Mouse (Mus musculus) kidney, embryonic 15.5 days (tissue): ENCODE results near the gene Tll1. TPM values are rescaled to one million over a fixed set of nuclear protein-coding genes. Genes with fewer than 3 reads are reported as not detected.
"Not testable (repeated sequence)": the region's sequence is repeated elsewhere in the genome, so short reads cannot be mapped to it uniquely, and the experiment has no call there.

Experiments used
- ATAC-seq: fragments of 200-750 bp; cut with Nextera tagmentation; replicated peaks from 2 replicates; pipeline ENCODE4 v1.8.0; 2017; ENCODE audit warnings: moderate TSS enrichment; ENCODE audit not compliant: low FRiP score
- H3K27ac ChIP-seq: fragments of 300-500 bp; sonication (generic); 2 replicates; pipeline ENCODE4 v1.5.1; 2015; ENCODE audit warnings: mild to moderate bottlenecking, inconsistent platforms
- H3K27me3 ChIP-seq: fragments of 300-500 bp; sonication (generic); 2 replicates; pipeline ENCODE4 v1.6.1; 2015; ENCODE audit warnings: inconsistent platforms
- H3K36me3 ChIP-seq: fragments of 300-500 bp; sonication (generic); 2 replicates; pipeline ENCODE4 v1.6.1; 2015; ENCODE audit warnings: inconsistent platforms
- H3K4me1 ChIP-seq: fragments of 300-500 bp; sonication (generic); 2 replicates; pipeline ENCODE4 v1.6.1; 2015; ENCODE audit warnings: inconsistent platforms
- H3K4me2 ChIP-seq: fragments of 300-500 bp; sonication (generic); 2 replicates; pipeline ENCODE4 v1.6.1; 2015; ENCODE audit warnings: moderate library complexity, mild to moderate bottlenecking, inconsistent platforms
- H3K4me3 ChIP-seq: fragments of 300-500 bp; sonication (generic); replicated peaks from 2 replicates; pipeline ENCODE4 v1.5.1; 2015; ENCODE audit warnings: mild to moderate bottlenecking, inconsistent platforms
- H3K9ac ChIP-seq: fragments of 300-500 bp; sonication (generic); 2 replicates; pipeline ENCODE4 v1.6.1; 2015; ENCODE audit warnings: mild to moderate bottlenecking, inconsistent platforms
- H3K9me3 ChIP-seq: fragments of 300-500 bp; sonication (generic); replicated peaks from 2 replicates; pipeline ENCODE4 v1.6.1; 2016; ENCODE audit warnings: inconsistent platforms
- WGBS: fragments of 180-500 bp; shearing (Covaris S2); methylation state at CpG from one replicate; pipeline ENCODE4 v1.1.7; 2015; ENCODE audit warnings: mixed read lengths; 5-methylcytosine and 5-hydroxymethylcytosine counted together
- polyA plus RNA-seq: library from polyadenylated mRNA; unstranded; fragments of >200 nt; fragmentation: Nextera tagmentation; extraction: Ambion mirVana; gene quantifications from 2 replicates; pipeline ENCODE4 v1.2.1, GENCODE M21; 2015

Gene Tll1
- polyA plus RNA-seq, 1 experiment from 2014 or later = 0.60 TPM

DNA sequence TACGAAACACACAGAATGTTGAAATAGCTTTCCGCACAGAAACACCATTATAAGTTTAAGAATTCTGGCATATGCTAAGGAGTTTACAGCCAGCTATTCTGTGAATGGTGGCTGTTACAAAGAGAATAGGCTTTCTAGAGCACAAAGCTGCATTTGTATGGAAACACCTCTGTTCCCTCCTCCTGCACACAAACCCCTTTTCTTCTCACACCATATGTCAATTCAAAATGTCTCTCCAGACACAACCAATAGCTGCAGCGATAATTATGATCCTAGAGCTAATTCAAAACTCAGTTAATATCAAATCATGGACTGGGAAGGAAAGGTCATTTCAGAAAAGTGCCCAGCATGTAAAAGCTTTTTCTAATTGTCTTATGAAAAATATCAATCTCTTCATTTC, 157.5 kb downstream of the Tll1 start:
- Histone ChIP-seq H3K27me3 (no peaks in the 10 kb centered on the region), H3K9ac (no peak overlapping the region), H3K27ac (no peak overlapping the region), H3K4me2 (no peak overlapping the region), H3K9me3 (no peaks in the 10 kb centered on the region), H3K4me3 (no peak overlapping the region), H3K36me3 (no peaks in the 10 kb centered on the region), H3K4me1 (no peaks in the 10 kb centered on the region)
- ATAC-seq = no peak
- WGBS = 86% methylated on average over 3 of the region's 3 CpGs

DNA sequence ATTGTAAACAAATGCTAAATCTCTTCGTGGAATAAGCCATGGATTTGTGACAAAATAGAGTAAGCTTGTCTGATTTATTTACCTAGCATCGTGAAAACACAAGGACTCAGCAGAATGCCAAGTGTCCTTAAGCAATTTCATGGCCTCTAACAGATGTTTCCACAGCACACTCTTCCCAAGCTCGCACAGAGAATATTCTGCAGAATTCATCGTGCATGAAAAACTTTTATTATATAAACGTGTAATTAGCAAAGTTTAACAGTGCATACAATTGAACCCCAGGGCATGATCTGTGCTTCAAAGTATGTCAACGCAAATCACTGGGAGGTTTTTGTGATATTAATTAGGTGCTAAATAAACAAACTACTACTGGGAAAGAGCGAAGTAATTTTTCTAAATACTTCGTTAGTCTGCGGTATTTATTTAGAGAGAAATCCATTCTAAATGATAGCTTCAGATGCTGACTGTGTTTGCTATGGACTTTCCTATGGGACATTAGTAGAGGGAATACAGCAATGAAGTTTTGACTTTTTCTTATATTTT, 158.0 kb downstream of the Tll1 start:
- Histone ChIP-seq H3K9me3 (no peaks in the 10 kb centered on the region), H3K36me3 (no peaks in the 10 kb centered on the region), H3K4me1 (no peaks in the 10 kb centered on the region), H3K4me3 (no peak overlapping the region), H3K27ac (no peak overlapping the region), H3K9ac (no peak overlapping the region), H3K4me2 (no peak overlapping the region), H3K27me3 (no peaks in the 10 kb centered on the region)
- ATAC-seq = no peak
- 58% methylated on average over 9 of the region's 9 CpGs for WGBS

DNA sequence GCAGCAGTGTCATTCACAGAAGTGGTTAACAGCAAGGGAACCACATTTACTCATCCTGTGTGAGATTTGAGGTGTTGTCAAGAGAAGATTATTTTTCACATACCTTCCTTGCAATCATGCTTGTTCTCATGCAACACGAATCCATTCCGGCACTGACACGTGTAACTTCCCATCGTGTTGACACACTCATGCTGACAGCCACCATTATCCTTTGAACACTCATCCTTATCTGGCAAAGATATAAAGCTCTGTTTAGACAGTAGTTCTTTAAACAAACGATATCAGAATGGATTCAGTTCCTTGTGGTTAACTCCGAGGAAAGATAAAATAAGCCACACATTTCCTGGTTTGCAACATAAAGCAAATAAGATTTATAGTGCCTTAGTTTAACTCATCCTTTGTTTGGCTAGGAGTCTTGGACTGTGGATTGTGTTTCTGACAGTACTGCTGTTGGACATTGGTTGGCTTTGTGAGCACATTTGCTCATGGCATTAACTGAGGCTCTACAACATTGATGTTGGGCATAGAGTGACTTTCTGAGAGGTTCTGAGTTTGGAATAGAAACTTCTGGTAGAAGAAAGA, 164.7 kb downstream of the Tll1 start:
- Histone ChIP-seq H3K4me3 (no peak overlapping the region), H3K9ac (no peak overlapping the region), H3K27ac (no peak overlapping the region), H3K4me2 (no peak overlapping the region), H3K27me3 (no peaks in the 10 kb centered on the region), H3K4me1 (no peaks in the 10 kb centered on the region), H3K9me3 (no peaks in the 10 kb centered on the region), H3K36me3 (no peaks in the 10 kb centered on the region)
- ATAC-seq = no peak
- 26% methylated on average over 6 of the region's 6 CpGs for WGBS

DNA sequence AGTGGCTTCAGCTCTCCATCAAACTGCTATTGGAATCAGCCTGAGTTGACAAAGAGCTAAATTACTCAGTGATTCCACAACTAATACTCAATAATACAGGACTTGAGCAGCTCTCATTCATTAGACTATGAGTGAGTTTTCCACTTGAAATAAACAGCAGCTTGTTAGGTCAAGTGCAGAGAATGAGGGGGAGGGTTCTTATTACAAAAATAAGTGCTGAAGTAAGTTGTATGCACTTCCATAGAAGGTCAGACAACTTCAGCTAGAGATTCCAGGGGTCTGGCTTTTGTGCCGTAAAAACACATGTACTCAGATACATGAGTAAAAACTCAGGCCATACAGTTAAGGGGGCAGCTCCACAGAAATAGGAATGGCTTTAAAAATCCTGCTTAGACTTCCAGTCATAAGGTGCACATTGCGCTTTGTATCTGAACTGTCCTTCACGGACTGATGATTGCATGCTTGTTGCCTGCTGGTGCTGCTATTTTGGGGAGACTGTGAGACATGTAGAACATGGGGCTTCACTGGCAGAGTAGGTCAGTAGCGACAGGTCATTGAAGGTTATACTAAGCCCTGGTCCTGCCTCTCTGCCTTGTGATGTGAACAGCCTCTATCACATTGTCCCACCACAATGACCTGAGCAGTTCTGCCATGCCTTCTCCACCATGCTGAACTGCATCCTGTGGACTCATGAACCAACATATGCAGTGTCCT, 175.2 kb downstream of the Tll1 start:
- Histone ChIP-seq H3K27ac (no peak overlapping the region), H3K4me1 (no peaks in the 10 kb centered on the region), H3K4me3 (no peak overlapping the region), H3K4me2 (no peak overlapping the region), H3K27me3 (no peaks in the 10 kb centered on the region), H3K36me3 (no peaks in the 10 kb centered on the region), H3K9me3 (no peaks in the 10 kb centered on the region), H3K9ac (no peak overlapping the region)
- no peak for ATAC-seq
- 82% methylated on average over 4 of the region's 4 CpGs for WGBS

DNA sequence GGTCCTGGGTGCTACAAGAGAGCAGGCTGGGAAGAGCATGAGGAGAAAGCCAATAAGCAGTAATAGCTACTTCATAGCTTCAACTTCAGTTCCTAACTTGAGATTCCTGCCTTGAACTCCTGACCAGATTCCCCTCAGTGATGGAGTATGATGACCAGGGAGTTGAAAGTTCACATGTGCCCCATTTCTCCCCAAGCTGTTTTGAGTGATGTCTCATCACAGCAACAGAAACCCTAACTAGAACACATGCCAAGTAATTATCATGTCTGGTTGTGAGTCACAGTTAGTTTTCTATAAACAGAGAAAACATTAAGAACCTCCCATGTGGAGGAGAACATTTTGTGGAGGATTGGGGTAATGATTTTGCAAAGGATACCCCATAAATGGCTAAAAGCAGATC, 176.0 kb downstream of the Tll1 start:
- no peak overlapping the region for H3K4me3 ChIP-seq
- no peaks in the 10 kb centered on the region for H3K27me3 ChIP-seq
- H3K9ac ChIP-seq = no peak overlapping the region
- no peak for ATAC-seq
- no peaks in the 10 kb centered on the region for H3K36me3 ChIP-seq
- no peak overlapping the region for H3K4me2 ChIP-seq
- no peaks in the 10 kb centered on the region for H3K9me3 ChIP-seq
- no peaks in the 10 kb centered on the region for H3K4me1 ChIP-seq
- no peak overlapping the region for H3K27ac ChIP-seq

DNA sequence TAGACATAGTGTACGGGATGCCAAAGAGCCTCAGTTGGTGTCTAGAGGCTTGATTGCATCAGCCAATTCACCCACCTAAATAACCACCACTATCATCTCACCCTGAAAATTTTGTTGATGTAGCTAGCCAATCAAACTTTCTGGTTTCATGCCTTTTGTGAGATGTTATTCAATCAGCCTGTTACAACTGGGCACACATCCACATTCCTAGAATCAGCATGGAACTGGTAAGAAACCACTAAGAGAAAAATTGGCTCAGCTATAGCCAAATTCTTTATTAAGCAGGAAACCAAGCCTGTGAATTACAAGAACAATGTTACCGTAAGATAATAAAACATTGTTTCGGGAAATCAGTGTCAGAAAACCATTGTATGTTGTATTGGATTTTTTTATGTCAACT, 176.5 kb downstream of the Tll1 start:
- ATAC-seq = no peak
- 90% methylated on average over 3 of the region's 3 CpGs for WGBS
- Histone ChIP-seq H3K27ac (no peak overlapping the region), H3K36me3 (no peaks in the 10 kb centered on the region), H3K9me3 (no peaks in the 10 kb centered on the region), H3K9ac (no peak overlapping the region), H3K4me2 (no peak overlapping the region), H3K4me1 (no peaks in the 10 kb centered on the region), H3K27me3 (no peaks in the 10 kb centered on the region), H3K4me3 (no peak overlapping the region)

DNA sequence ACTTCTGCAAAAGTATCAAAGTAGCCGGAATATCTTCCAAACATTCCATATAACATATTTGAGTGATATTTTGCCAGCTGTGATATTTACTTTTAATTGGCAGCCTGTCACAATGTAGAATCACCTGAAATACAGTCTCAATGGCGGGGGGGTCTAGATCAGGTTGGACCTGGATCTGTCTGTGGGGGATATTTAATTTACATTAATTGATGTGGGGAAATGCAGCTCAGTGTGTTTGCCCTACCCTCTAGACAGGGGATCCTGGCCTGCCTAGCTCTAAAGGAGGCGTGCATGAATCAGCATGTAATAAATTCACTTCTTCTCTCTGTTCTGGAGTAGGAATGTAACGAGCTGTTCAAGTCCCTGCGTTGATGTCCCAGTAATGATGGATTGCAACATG, 181.7 kb downstream of the Tll1 start:
- Histone ChIP-seq H3K36me3 (no peaks in the 10 kb centered on the region), H3K27ac (no peak overlapping the region), H3K9ac (no peak overlapping the region), H3K4me1 (no peaks in the 10 kb centered on the region), H3K27me3 (no peaks in the 10 kb centered on the region), H3K9me3 (no peaks in the 10 kb centered on the region), H3K4me2 (no peak overlapping the region), H3K4me3 (no peak overlapping the region)
- no peak for ATAC-seq
- 61% methylated on average over 5 of the region's 5 CpGs for WGBS

DNA sequence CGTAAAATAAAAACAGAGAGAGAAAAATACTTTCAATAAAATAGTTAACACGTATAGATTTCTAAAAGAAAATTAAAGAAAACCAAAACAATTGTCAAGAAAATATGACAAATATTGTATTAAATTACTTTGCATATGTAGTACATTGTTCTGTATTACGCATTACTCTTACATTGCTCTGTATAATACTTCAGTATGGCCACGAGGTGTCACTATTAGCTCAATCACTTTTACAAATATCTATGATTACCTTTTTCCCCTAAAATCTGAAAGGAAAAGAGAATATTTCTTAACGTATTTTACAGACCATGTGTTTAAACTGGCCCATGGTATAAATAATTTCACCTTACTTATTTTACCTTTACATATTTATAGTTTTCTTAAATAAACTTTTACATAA, 182.5 kb downstream of the Tll1 start:
- H3K27me3 ChIP-seq = no peaks in the 10 kb centered on the region
- 30% methylated on average over 5 of the region's 5 CpGs for WGBS
- no peaks in the 10 kb centered on the region for H3K36me3 ChIP-seq
- H3K4me2 ChIP-seq = no peak overlapping the region
- H3K4me1 ChIP-seq = no peaks in the 10 kb centered on the region
- H3K9ac ChIP-seq = no peak overlapping the region
- H3K4me3 ChIP-seq = no peak overlapping the region
- 0 out of 2 replicates have a peak, but pooled peaks have one; percentile 56 for ATAC-seq
- H3K27ac ChIP-seq = no peak overlapping the region
- no peaks in the 10 kb centered on the region for H3K9me3 ChIP-seq

DNA sequence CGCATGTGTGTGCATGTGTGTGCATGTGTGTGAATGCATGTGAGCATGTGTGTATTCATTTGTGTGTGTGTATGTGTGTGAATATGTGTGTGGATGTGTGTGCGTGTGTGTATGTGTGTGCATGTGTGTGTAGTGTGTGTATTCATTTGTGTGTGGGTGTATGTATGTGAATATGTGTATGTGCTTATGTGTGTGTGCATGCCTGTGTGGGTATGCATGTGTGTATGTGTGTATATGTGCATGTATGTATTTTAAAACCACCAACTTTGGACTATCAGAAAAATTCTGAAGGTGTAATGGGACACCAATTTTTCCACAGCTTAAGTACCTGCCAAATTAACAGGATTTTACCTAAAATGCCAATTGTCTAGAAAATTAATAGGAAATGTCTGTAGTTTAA, 183.0 kb downstream of the Tll1 start:
- H3K9me3 ChIP-seq = no peaks in the 10 kb centered on the region
- no peaks in the 10 kb centered on the region for H3K4me1 ChIP-seq
- H3K27me3 ChIP-seq = no peaks in the 10 kb centered on the region
- H3K27ac ChIP-seq = no peak overlapping the region
- no peak overlapping the region for H3K4me3 ChIP-seq
- 91% methylated on average over 2 of the region's 2 CpGs for WGBS
- H3K4me2 ChIP-seq = no peak overlapping the region
- H3K36me3 ChIP-seq = no peaks in the 10 kb centered on the region
- H3K9ac ChIP-seq = no peak overlapping the region
- ATAC-seq = no peak

DNA sequence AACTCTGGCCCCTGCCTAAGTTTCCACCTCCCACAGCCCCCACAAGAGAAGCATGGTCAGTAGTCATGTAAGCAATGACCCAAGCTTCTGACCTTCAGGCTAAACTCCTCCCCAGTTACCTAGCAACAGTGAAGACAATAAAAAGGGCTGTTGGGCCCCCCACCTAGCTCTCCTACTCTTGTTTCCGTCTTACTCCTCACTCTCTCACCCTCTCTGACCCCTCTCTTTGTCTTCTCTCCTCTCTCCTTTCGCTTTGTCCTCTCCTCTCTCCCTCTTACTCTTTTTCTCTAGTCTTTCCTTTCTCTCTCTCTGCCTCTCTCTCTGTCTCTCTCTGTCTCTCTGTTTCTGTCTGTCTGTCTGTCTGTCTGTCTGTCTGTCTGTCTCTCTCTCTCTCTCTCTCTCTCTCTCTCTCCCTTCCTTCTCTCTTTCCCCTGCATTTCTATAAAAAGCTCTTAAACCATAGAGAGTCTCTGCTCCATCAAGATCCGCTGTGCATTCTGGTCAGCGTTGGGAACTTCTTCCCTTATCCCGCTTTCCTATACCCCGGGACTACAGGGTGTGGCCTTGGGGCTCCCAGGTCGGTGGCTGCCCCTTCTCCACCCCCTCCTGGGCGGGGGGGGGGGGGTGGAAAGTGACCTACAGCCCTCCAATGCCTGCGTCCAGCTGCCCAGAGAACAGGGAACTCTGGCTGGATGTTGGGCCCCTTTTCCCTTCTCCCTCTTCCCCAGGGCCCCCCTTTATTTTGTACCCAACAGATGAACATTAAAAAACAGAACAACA, 235.3 kb downstream of the Tll1 start:
- H3K27ac ChIP-seq, H3K36me3 ChIP-seq, H3K9me3 ChIP-seq, H3K4me3 ChIP-seq, H3K9ac ChIP-seq, H3K4me2 ChIP-seq, H3K27me3 ChIP-seq, H3K4me1 ChIP-seq: not testable (repeated sequence)
- WGBS = 29% methylated on average over 9 of the region's 9 CpGs
- peak; percentile 94 for ATAC-seq
